In the genomic region with DNA sequence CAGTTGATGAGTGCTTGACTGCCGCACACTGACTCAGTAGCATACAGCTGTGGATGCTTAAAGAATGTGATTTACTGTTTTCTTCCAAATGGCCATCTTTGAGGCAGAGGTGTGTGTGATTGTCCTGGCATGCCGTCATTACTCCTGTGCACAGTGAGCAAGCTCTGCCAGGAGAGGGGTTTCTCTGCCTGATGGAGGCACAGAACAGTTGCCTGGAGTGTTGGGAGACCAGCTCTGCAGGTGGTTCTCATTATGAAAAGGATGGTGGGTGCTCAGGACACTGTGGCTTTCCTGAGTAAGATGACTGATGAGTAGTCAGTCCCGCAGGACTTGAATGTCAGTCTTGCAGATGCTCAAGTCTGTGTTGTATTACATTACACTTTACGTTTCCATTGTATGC, we compare ENCODE assay signal across 10 mouse cellular contexts.
"Had no signal": no experiment of that assay in that cellular context is flagged by ENCODE, and none has a peak within 500 bp of the region (broad histone marks: within the 10 kb centered on the region; RNA-seq: fewer than 3 reads in every experiment).

No protein-coding gene starts in this region.

- H3K4me2 ChIP-seq: liver, embryonic 11.5 days; liver, embryonic 15.5 days; lung, embryonic 14.5 days; midbrain, embryonic 11.5 days; midbrain, embryonic 15.5 days; neural tube, embryonic 12.5 days had no signal

- H3K27me3 ChIP-seq: liver, embryonic 15.5 days; midbrain, embryonic 15.5 days; neural tube, embryonic 12.5 days had no signal

- H3K9me3 ChIP-seq: liver, embryonic 15.5 days; midbrain, embryonic 15.5 days; neural tube, embryonic 12.5 days had no signal

- DNase-seq: kidney, postnatal 14 days; lung, postnatal 10 days; lung, postnatal 4 days had no signal

- H3K36me3 ChIP-seq: liver, embryonic 15.5 days; midbrain, embryonic 15.5 days; neural tube, embryonic 12.5 days had no signal

- H3K9ac ChIP-seq: liver, embryonic 15.5 days; lung, embryonic 14.5 days; midbrain, embryonic 15.5 days; neural tube, embryonic 12.5 days had no signal

- H3K4me1 ChIP-seq: liver, embryonic 15.5 days had no signal

- ATAC-seq: midbrain, embryonic 15.5 days had no signal

- H3K4me3 ChIP-seq: liver, embryonic 15.5 days; midbrain, embryonic 15.5 days; neural tube, embryonic 12.5 days had no signal

- H3K27ac ChIP-seq: liver, embryonic 15.5 days; midbrain, embryonic 15.5 days; neural tube, embryonic 12.5 days; stomach, postnatal 0 days had no signal
